Comparison of ENCODE assay signal across 15 mouse cellular contexts in genomic region chr13:12175988-12176736, GRCm38 (mm10).
A peak's percentile ranks its signal among the peaks of the same experiment; 100 is the strongest.
DNase-seq lines count a peak whose midpoint lies in the region; ATAC-seq and TF ChIP-seq lines count a peak whose summit lies in the region.
"Had no signal": no experiment of that assay in that cellular context is flagged by ENCODE, and none has a peak within 500 bp of the region (broad histone marks: within the 10 kb centered on the region; RNA-seq: fewer than 3 reads in every experiment).

No protein-coding gene starts in this region.

- no peak for DNase-seq in forebrain, embryonic 14.5 days (ENCODE audit: low spot score)
- no peak for DNase-seq in forebrain, embryonic 10.5 days (ENCODE audit: extremely low spot score, low spot score)
- DNase-seq in kidney, adult 18-20 months, result no peak
- no peak for DNase-seq in urinary bladder, adult 18-20 months (ENCODE audit: low spot score in 2 of 2)
- DNase-seq: cerebellum, adult 11 months; cerebellum, postnatal 36 days; gastrocnemius, postnatal 36 days; lung, postnatal 10 days; thymus, postnatal 25 days had no signal

- 39% methylated on average over 16 of the region's 16 CpGs for WGBS in forebrain, embryonic 14.5 days
- WGBS in forebrain, embryonic 10.5 days, result 42% methylated on average over 16 of the region's 16 CpGs
- WGBS in kidney, embryonic 14.5 days, result 32% methylated on average over 16 of the region's 16 CpGs
- WGBS in embryonic facial prominence, embryonic 13.5 days, result 35% methylated on average over 16 of the region's 16 CpGs

- H3K9me3 ChIP-seq in forebrain, embryonic 14.5 days (replicated peaks; ENCODE audit: control insufficient read depth, low read length), result no peaks in the 10 kb centered on the region
- no peaks in the 10 kb centered on the region for H3K9me3 ChIP-seq in forebrain, embryonic 10.5 days
- H3K9me3 ChIP-seq in kidney, embryonic 14.5 days (ENCODE audit: control insufficient read depth, low read length), result no peaks in the 10 kb centered on the region
- H3K9me3 ChIP-seq in E14TG2a.4 (ENCODE audit: low read length), result no peaks in the 10 kb centered on the region
- no peaks in the 10 kb centered on the region for H3K9me3 ChIP-seq in embryonic facial prominence, embryonic 13.5 days
- H3K9me3 ChIP-seq: liver, embryonic 12.5 days; stomach, embryonic 15.5 days had no signal

- no peak overlapping the region for H3K9ac ChIP-seq in forebrain, embryonic 14.5 days (ENCODE audit: low read length)
- no peak overlapping the region for H3K9ac ChIP-seq in kidney, embryonic 14.5 days (ENCODE audit: low read depth, low read length)
- no peak overlapping the region for H3K9ac ChIP-seq in embryonic facial prominence, embryonic 13.5 days
- H3K9ac ChIP-seq: liver, embryonic 12.5 days; stomach, embryonic 15.5 days had no signal

- no peak overlapping the region for H3K4me3 ChIP-seq in forebrain, embryonic 14.5 days (ENCODE audit: low read depth, low read length)
- no peak overlapping the region; the same call in 1 of the 2 replicates for H3K4me3 ChIP-seq in forebrain, embryonic 10.5 days
- H3K4me3 ChIP-seq in kidney, embryonic 14.5 days (ENCODE audit: low read length), result no peak overlapping the region
- peak overlapping the region; percentile 81 for H3K4me3 ChIP-seq in E14TG2a.4 (replicated peaks; ENCODE audit: low read length)
- no peak overlapping the region for H3K4me3 ChIP-seq in embryonic facial prominence, embryonic 13.5 days
- H3K4me3 ChIP-seq: liver, embryonic 12.5 days; stomach, embryonic 15.5 days had no signal

- H3K4me2 ChIP-seq in forebrain, embryonic 14.5 days (ENCODE audit: low read length), result no peak overlapping the region
- peak overlapping the region; percentile 8; the same call in 1 of the 2 replicates for H3K4me2 ChIP-seq in kidney, embryonic 14.5 days (replicated peaks; ENCODE audit: low read depth, low read length)
- peak overlapping the region; percentile 21; the same call in 1 of the 2 replicates for H3K4me2 ChIP-seq in embryonic facial prominence, embryonic 13.5 days
- H3K4me2 ChIP-seq: liver, embryonic 12.5 days; stomach, embryonic 15.5 days had no signal

- H3K27me3 ChIP-seq in forebrain, embryonic 14.5 days (replicated peaks; ENCODE audit: control insufficient read depth, insufficient read depth, low read length), result no peaks in the 10 kb centered on the region
- H3K27me3 ChIP-seq in forebrain, embryonic 10.5 days (ENCODE audit: poor library complexity, severe bottlenecking), result no peaks in the 10 kb centered on the region
- no peaks in the 10 kb centered on the region for H3K27me3 ChIP-seq in kidney, embryonic 14.5 days (ENCODE audit: control insufficient read depth, insufficient read depth, low read length)
- no peaks in the 10 kb centered on the region for H3K27me3 ChIP-seq in E14TG2a.4 (ENCODE audit: insufficient read depth, low read length)
- H3K27me3 ChIP-seq in embryonic facial prominence, embryonic 13.5 days, result no peaks in the 10 kb centered on the region
- H3K27me3 ChIP-seq: liver, embryonic 12.5 days; stomach, embryonic 15.5 days had no signal

- ATAC-seq in forebrain, embryonic 14.5 days, result peak; percentile 23; the same call in 1 of the 2 replicates
- ATAC-seq in kidney, embryonic 14.5 days (ENCODE audit: low FRiP score, low TSS enrichment), result no peak
- no peak for ATAC-seq in embryonic facial prominence, embryonic 13.5 days (ENCODE audit: insufficient number of reproducible peaks, insufficient read depth, low FRiP score, low TSS enrichment, low read depth)
- no peak for ATAC-seq in cerebellum, adult (ENCODE audit: insufficient number of reproducible peaks, low FRiP score, low TSS enrichment)
- ATAC-seq: liver, embryonic 12.5 days had no signal

- H3K36me3 ChIP-seq in forebrain, embryonic 14.5 days (ENCODE audit: control insufficient read depth, insufficient read depth, low read length), result no peaks in the 10 kb centered on the region
- H3K36me3 ChIP-seq in forebrain, embryonic 10.5 days (replicated peaks), result peaks cover 5% of the 10 kb centered on the region; the same call in 1 of the 2 replicates
- H3K36me3 ChIP-seq in kidney, embryonic 14.5 days (ENCODE audit: control insufficient read depth, insufficient read depth, low read length), result no peaks in the 10 kb centered on the region
- H3K36me3 ChIP-seq in E14TG2a.4 (ENCODE audit: insufficient read depth, low read length), result 0 out of 2 replicates have a peak, but pooled peaks cover 4% of the 10 kb centered on the region
- H3K36me3 ChIP-seq in embryonic facial prominence, embryonic 13.5 days, result peaks cover 4% of the 10 kb centered on the region; the same call in 1 of the 2 replicates
- H3K36me3 ChIP-seq: stomach, embryonic 15.5 days had no signal

- no peaks in the 10 kb centered on the region for H3K4me1 ChIP-seq in forebrain, embryonic 14.5 days (ENCODE audit: control insufficient read depth, insufficient read depth, low read length)
- H3K4me1 ChIP-seq in forebrain, embryonic 10.5 days, result peaks cover 13% of the 10 kb centered on the region
- H3K4me1 ChIP-seq in kidney, embryonic 14.5 days (ENCODE audit: control insufficient read depth, insufficient read depth, low read length), result no peaks in the 10 kb centered on the region
- H3K4me1 ChIP-seq in E14TG2a.4 (replicated peaks; ENCODE audit: low read depth, low read length), result peaks cover 58% of the 10 kb centered on the region
- no peaks in the 10 kb centered on the region for H3K4me1 ChIP-seq in embryonic facial prominence, embryonic 13.5 days
- H3K4me1 ChIP-seq: liver, embryonic 12.5 days; stomach, embryonic 15.5 days had no signal

- no peak for TF ChIP-seq CTCF in E14TG2a.4 (conservative IDR thresholded peaks at IDR 0.05; ENCODE audit: low read length)

- H3K27ac ChIP-seq in forebrain, embryonic 14.5 days (ENCODE audit: low read depth, low read length), result no peak overlapping the region
- H3K27ac ChIP-seq in forebrain, embryonic 10.5 days, result no peak overlapping the region
- H3K27ac ChIP-seq in kidney, embryonic 14.5 days (ENCODE audit: low read depth, low read length), result no peak overlapping the region
- H3K27ac ChIP-seq in embryonic facial prominence, embryonic 13.5 days, result no peak overlapping the region
- H3K27ac ChIP-seq: liver, embryonic 12.5 days; stomach, embryonic 15.5 days had no signal
